Mouse (Mus musculus): ENCODE measurements at regions not wholly inside any gene's neighbourhood (a gene's known extent, or its start where the extent isn't known, plus 50 kb on each side); places are given as distances from the start of the nearest gene placed in this dataset.

- no peak for TF ChIP-seq POLR2A (IDR thresholded peaks at IDR 0.05; ENCODE audit: extremely low read depth, insufficient read depth, low read length)
- no peak for TF ChIP-seq CTCF (IDR thresholded peaks at IDR 0.05; ENCODE audit: low read depth, low read length)
Observed at GRCm38 (mm10) chr15:57584498-57584897, 107.1 kb upstream of the Slc22a22 start.

All from liver, adult 2 months (tissue).